Mouse (Mus musculus): ENCODE results near the gene Morn5. TPM values are rescaled to one million over a fixed set of nuclear protein-coding genes. Genes with fewer than 3 reads are reported as not detected.

Morn5 gene
- polyA plus RNA-seq, 1 experiment from 2014 or later = 0.62 TPM

DNA sequence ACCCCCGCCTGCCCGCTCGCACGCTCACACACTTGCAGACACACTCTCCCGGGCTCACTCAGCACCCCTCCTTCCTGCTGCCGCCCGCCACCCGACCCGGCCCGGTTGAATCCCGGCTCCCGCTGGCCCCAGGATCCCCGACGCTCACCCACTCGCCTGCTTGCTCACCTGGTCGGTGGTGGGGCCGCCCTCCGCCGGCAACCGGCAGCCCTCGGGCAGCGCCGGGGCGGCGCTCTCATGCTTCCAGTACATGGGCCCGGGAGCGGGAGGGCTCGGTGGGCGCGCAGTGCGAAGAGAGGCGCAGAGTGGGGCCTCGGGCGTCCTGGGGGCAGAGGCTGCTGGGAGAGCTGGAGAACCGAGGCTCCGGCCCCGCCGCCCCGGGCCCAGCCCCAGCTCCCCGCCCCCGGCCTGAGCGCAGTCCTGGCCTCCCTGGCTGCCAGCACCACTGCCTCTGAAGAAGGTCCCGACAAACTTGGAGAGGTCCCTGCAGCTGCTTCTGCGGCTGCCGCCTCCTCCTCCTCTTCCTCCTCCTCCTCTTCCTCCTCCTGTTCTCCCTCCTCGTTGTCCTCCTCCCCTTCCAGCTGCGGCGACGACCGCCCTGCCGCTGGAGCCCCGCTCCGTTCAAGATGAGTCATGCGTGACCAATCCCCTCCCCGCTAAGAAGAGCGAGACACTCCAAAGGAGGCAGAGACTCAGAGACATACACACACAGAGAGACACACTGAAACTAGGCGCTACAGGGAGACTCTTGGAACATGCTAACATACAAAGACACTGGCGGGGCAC is 55.9 kb downstream of the Morn5 start, which contains the start of gene Lhx6:
Lhx6 (minus strand) TSS at position 453 of the 786 bp plus-strand sequence.
- Histone ChIP-seq H3K9me3 (replicated peaks; ENCODE audit: low read length) (no peaks in the 10 kb centered on the region), H3K36me3 (ENCODE audit: insufficient read depth, low read length) (no peaks in the 10 kb centered on the region), H3K27ac (no peak within 1 kb of the TSS), H3K4me2 (ENCODE audit: low read length) (peak within 1 kb of the TSS; percentile 82), H3K4me3 (replicated peaks; ENCODE audit: low read depth, low read length) (peak within 1 kb of the TSS; percentile 47), H3K9ac (ENCODE audit: low read depth, low read length) (peak within 1 kb of the TSS; percentile 46; the same call in 1 of the 2 replicates), H3K4me1 (replicated peaks; ENCODE audit: insufficient read depth, low read length) (peaks cover 9% of the 10 kb centered on the region; the same call in 1 of the 2 replicates), H3K27me3 (ENCODE audit: insufficient read depth, low read length) (peaks cover 70% of the 10 kb centered on the region)
- TF ChIP-seq CTCF (IDR thresholded peaks at IDR 0.05; ENCODE audit: low read depth) = no peak
- WGBS = 0% methylated on average over 52 of the region's 58 CpGs
- no peak for ATAC-seq (replicated peaks; ENCODE audit: low FRiP score, low read depth)
- DNase-seq (ENCODE audit: low spot score) = no peak

DNA sequence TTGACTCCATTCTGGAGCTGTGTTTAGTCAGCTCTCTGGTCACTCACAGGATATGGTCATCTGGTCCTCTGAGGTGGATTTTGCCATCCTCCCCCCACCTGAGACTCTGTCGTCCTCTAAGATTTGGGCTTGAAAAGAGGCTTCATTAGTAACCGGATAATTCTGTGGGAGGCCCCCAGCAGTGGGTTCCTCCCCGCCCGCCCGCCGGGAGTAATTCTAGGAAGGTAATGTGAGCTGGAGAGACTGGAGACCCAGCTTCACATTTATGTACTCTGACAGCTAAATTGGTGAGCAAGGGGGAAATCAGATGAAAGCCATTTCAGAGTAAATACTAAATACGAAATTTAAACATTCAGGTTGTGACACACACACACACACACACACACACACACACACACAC is 59.4 kb downstream of the Morn5 start:
- 6% methylated on average over 7 of the region's 7 CpGs for WGBS

DNA sequence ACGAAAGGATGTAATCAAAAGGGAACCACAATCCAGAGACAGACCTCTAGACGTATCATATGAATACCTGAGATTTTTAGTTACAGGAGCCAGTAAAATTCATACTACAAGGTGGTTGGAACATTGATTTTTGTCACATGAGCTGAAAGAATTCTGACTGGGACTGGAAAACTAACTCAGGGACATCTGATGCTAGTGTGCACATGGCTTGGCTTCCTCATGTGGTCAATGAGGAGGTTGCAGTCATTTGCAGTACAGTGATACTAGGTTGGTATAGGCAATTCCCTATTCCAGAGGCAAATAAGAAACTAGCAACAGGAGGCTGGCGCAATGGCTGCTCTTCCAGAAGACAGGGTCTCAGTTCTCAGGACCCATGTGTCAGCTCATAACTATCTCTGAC is 63.4 kb downstream of the Morn5 start:
- H3K36me3 ChIP-seq (ENCODE audit: insufficient read depth, low read length) = peaks cover 10% of the 10 kb centered on the region; the same call in 1 of the 2 replicates
- no peaks in the 10 kb centered on the region for H3K4me1 ChIP-seq (replicated peaks; ENCODE audit: insufficient read depth, low read length)
- no peak for ATAC-seq (replicated peaks; ENCODE audit: low FRiP score, low read depth)
- H3K4me3 ChIP-seq (replicated peaks; ENCODE audit: low read depth, low read length) = no peak overlapping the region
- no peak overlapping the region for H3K4me2 ChIP-seq (ENCODE audit: low read length)
- no peak for DNase-seq (ENCODE audit: low spot score)
- TF ChIP-seq CTCF (IDR thresholded peaks at IDR 0.05; ENCODE audit: low read depth) = peak; percentile 49; the same call in 1 of the 2 replicates
- peaks cover 6% of the 10 kb centered on the region for H3K27me3 ChIP-seq (ENCODE audit: insufficient read depth, low read length)
- 82% methylated on average over 3 of the region's 3 CpGs for WGBS
- H3K9me3 ChIP-seq (replicated peaks; ENCODE audit: low read length) = no peaks in the 10 kb centered on the region
- no peak overlapping the region for H3K27ac ChIP-seq
- no peak overlapping the region for H3K9ac ChIP-seq (ENCODE audit: low read depth, low read length)

More for the DNA sequence above, 59.4 kb downstream of the Morn5 start:
- Histone ChIP-seq H3K4me1 (replicated peaks; ENCODE audit: insufficient read depth, low read length) (peaks cover 9% of the 10 kb centered on the region; the same call in 1 of the 2 replicates), H3K4me2 (ENCODE audit: low read length) (no peak overlapping the region), H3K9me3 (replicated peaks; ENCODE audit: low read length) (no peaks in the 10 kb centered on the region), H3K36me3 (ENCODE audit: insufficient read depth, low read length) (no peaks in the 10 kb centered on the region), H3K9ac (ENCODE audit: low read depth, low read length) (no peak overlapping the region), H3K4me3 (replicated peaks; ENCODE audit: low read depth, low read length) (no peak overlapping the region), H3K27me3 (ENCODE audit: insufficient read depth, low read length) (peaks cover 42% of the 10 kb centered on the region), H3K27ac (no peak overlapping the region)
- TF ChIP-seq CTCF (IDR thresholded peaks at IDR 0.05; ENCODE audit: low read depth) = no peak
- DNase-seq (ENCODE audit: low spot score) (peak; percentile 52), ATAC-seq (replicated peaks; ENCODE audit: low FRiP score, low read depth) (no peak)

- H3K36me3 ChIP-seq (ENCODE audit: insufficient read depth, low read length) = peaks cover 60% of the 10 kb centered on the region
- no peak overlapping the region for H3K9ac ChIP-seq (ENCODE audit: low read depth, low read length)
- H3K27me3 ChIP-seq (ENCODE audit: insufficient read depth, low read length) = no peaks in the 10 kb centered on the region
- no peak overlapping the region for H3K4me3 ChIP-seq (replicated peaks; ENCODE audit: low read depth, low read length)
- no peak overlapping the region for H3K4me2 ChIP-seq (ENCODE audit: low read length)
- DNase-seq (ENCODE audit: low spot score) (no peak), ATAC-seq (replicated peaks; ENCODE audit: low FRiP score, low read depth) (no peak)
- no peak overlapping the region for H3K27ac ChIP-seq
- no peaks in the 10 kb centered on the region for H3K9me3 ChIP-seq (replicated peaks; ENCODE audit: low read length)
- WGBS = 93% methylated on average over 9 of the region's 9 CpGs
- TF ChIP-seq CTCF (IDR thresholded peaks at IDR 0.05; ENCODE audit: low read depth) = no peak
- no peaks in the 10 kb centered on the region for H3K4me1 ChIP-seq (replicated peaks; ENCODE audit: insufficient read depth, low read length)
Observed at GRCm38 (mm10) chr2:36126795-36127429, 77.7 kb downstream of the Morn5 start.

- H3K27me3 ChIP-seq (ENCODE audit: insufficient read depth, low read length) = no peaks in the 10 kb centered on the region
- H3K4me2 ChIP-seq (ENCODE audit: low read length) = no peak overlapping the region
- H3K36me3 ChIP-seq (ENCODE audit: insufficient read depth, low read length) = peaks cover 55% of the 10 kb centered on the region
- DNase-seq (ENCODE audit: low spot score) (no peak), ATAC-seq (replicated peaks; ENCODE audit: low FRiP score, low read depth) (no peak)
- TF ChIP-seq CTCF (IDR thresholded peaks at IDR 0.05; ENCODE audit: low read depth) = no peak
- 0 out of 2 replicates have a peak overlapping the region, but pooled peaks have one; percentile 13 for H3K9ac ChIP-seq (ENCODE audit: low read depth, low read length)
- no peak overlapping the region for H3K27ac ChIP-seq
- no peaks in the 10 kb centered on the region for H3K4me1 ChIP-seq (replicated peaks; ENCODE audit: insufficient read depth, low read length)
- no peak overlapping the region for H3K4me3 ChIP-seq (replicated peaks; ENCODE audit: low read depth, low read length)
- WGBS = 74% methylated on average over 4 of the region's 4 CpGs
- no peaks in the 10 kb centered on the region for H3K9me3 ChIP-seq (replicated peaks; ENCODE audit: low read length)
Observed at GRCm38 (mm10) chr2:36127973-36128372, 78.7 kb downstream of the Morn5 start.

DNA sequence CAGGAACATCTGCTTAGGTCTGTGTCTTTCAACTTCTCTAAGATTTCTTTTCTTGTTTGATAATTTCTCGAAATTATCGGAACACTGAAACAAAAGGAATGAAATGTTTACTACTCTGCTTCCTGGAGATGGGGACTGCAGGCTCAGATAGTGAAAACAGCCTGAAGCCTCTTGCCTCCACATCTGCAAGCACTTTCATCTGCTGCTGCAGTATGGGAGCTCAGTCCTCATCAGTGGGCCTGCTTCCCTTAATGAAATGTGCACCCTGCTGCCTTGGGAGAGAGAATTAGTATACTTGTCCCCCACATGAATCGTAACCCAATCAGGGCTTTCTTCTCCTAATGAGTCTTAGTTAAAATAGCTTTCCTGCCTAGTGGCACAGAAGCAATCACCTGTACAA is 79.8 kb downstream of the Morn5 start:
- WGBS = 85% methylated on average over 3 of the region's 3 CpGs
- H3K27me3 ChIP-seq (ENCODE audit: insufficient read depth, low read length) = no peaks in the 10 kb centered on the region
- H3K4me2 ChIP-seq (ENCODE audit: low read length) = no peak overlapping the region
- H3K36me3 ChIP-seq (ENCODE audit: insufficient read depth, low read length) = peaks cover 61% of the 10 kb centered on the region
- no peaks in the 10 kb centered on the region for H3K4me1 ChIP-seq (replicated peaks; ENCODE audit: insufficient read depth, low read length)
- no peaks in the 10 kb centered on the region for H3K9me3 ChIP-seq (replicated peaks; ENCODE audit: low read length)
- H3K9ac ChIP-seq (ENCODE audit: low read depth, low read length) = no peak overlapping the region
- no peak overlapping the region for H3K4me3 ChIP-seq (replicated peaks; ENCODE audit: low read depth, low read length)
- no peak for TF ChIP-seq CTCF (IDR thresholded peaks at IDR 0.05; ENCODE audit: low read depth)
- no peak for ATAC-seq (replicated peaks; ENCODE audit: low FRiP score, low read depth)
- no peak overlapping the region for H3K27ac ChIP-seq
- no peak for DNase-seq (ENCODE audit: low spot score)

Other genes starting within 250 kb of the Morn5 start
- gene Ttll11, start 69.5 kb upstream of the Morn5 start, polyA plus RNA-seq (2015; fragmentation: Nextera tagmentation; extraction: Ambion mirVana) = 1.2 and 1.5 TPM in 2 replicates
- gene Ndufa8, start 52 bp upstream of the Morn5 start, polyA plus RNA-seq (2015; fragmentation: Nextera tagmentation; extraction: Ambion mirVana) = 383 TPM in 2 replicates
- 1.5 and 1.7 TPM in 2 replicates for gene Lhx6, start 56.0 kb downstream of the Morn5 start, polyA plus RNA-seq (2015; fragmentation: Nextera tagmentation; extraction: Ambion mirVana)
- 25.4 and 28.6 TPM in 2 replicates for gene Mrrf, start 86.9 kb downstream of the Morn5 start, polyA plus RNA-seq (2015; fragmentation: Nextera tagmentation; extraction: Ambion mirVana)
- gene Rbm18, start 87.3 kb downstream of the Morn5 start, polyA plus RNA-seq (2015; fragmentation: Nextera tagmentation; extraction: Ambion mirVana) = 59.8 and 62.5 TPM in 2 replicates
- 41.9 and 42.0 TPM in 2 replicates for gene Ptgs1, start 181.0 kb downstream of the Morn5 start, polyA plus RNA-seq (2015; fragmentation: Nextera tagmentation; extraction: Ambion mirVana)